Mouse (Mus musculus): ENCODE data around the gene Plbd2.

DNA sequence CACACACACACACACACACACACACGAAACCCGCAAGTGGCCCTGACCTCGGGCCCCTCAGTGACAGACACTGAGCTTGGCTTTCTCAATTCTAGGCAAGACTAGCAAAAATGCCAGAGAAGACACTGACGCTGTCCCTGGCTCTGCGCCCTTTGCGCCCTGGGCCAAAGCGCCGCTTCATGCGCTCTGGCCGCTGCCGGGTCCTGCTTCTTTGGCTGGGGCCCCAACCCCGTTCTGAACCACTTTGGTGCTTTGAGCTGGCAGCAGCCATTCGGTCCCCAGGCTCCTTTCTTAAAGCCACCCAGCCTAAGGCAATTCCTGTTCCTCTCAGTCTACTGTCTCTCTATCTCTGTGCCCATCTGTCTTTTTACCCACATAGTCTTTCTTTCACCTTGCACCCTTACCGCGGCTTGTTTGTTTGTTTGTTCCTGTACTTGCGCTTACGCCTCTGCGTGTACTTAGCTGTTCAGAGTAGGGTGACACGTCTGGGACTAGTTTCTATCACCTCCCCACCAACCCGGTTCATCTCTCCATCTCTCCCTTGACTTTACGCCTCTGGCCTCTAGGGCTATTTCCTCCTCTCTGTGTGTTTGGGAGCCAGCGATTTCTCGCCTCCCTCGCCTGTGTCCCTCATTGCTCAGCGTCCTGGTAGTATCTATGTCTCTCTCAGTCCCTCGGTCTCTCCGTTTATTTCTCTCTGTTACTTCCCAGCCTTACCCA lies 64.3 kb downstream of the Plbd2 start:
- TF ChIP-seq MYOG (IDR thresholded peaks at IDR 0.05; ENCODE audit: control insufficient read depth, extremely low read depth, insufficient read length) (no peak), CTCF (IDR thresholded peaks at IDR 0.05; ENCODE audit: control insufficient read depth, insufficient read depth, insufficient read length) (no peak), MAX (IDR thresholded peaks at IDR 0.05) (no peak), CEBPB (IDR thresholded peaks at IDR 0.05; ENCODE audit: low read depth) (no peak)

All from C2C12 (cell line).